12 mouse cellular contexts compared by ENCODE assay signal in the genomic region with DNA sequence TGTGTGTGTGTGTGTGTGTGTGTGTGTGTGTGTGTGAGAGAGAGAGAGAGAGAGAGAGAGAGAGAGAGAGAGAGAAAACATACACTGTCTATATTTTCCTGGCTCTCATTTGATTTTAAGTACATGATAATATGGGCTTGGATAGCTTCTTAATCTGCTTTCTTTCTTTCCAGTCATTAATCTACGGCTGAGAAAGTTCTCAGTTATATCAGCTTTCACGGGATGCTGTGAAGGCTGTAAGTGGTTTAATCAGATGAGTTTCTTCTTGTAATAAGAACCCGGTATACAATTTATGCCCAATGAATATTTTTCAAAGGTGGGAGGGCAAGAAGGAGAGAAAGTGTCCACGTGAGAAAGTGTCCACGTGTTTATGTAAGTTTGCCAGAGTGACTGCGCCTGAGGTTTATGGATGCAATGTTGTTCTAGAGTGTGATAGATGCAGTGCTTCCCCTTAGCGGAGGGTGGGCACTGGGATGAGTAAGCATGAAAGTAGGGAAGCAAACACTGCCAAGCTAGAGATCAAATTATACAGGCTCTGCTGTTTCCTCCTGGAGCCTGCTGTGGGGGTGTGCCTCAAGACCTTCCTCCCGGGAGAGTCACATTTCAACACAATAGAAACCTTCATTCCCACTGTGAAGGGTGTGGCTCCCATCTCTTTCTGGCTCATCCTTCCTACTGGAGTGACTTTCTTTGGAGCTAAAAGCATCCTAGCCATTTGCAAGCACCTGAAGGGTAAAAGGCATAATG. TPM values are rescaled to one million over a fixed set of nuclear protein-coding genes. Genes with fewer than 3 reads are reported as not detected.
A peak's percentile ranks its signal among the peaks of the same experiment; 100 is the strongest.
DNase-seq lines count a peak whose midpoint lies in the region; TF ChIP-seq lines count a peak whose summit lies in the region.
"Had no signal": no experiment of that assay in that cellular context is flagged by ENCODE, and none has a peak within 500 bp of the region (broad histone marks: within the 10 kb centered on the region; RNA-seq: fewer than 3 reads in every experiment).

No protein-coding gene starts in this region.

- DNase-seq in gastrocnemius, adult 2 months = no peak
- DNase-seq in gastrocnemius, adult 8-10 months (ENCODE audit: low spot score in 2 of 2) = no peak
- DNase-seq in ES-CJ7 (ENCODE audit: low read depth, low spot score) = peak; percentile 90
- DNase-seq in brain, adult 2 months (ENCODE audit: low read depth, low spot score) = peak; percentile 76
- peak; percentile 18 to 53 for DNase-seq in kidney, postnatal 36 days
- no peak for DNase-seq in thymus, postnatal 36 days
- DNase-seq in urinary bladder, postnatal 25 days (ENCODE audit: low spot score) = no peak
- DNase-seq in heart, postnatal 4 days = no peak
- DNase-seq: cerebellum, adult 11 months; liver had no signal

- TF ChIP-seq CTCF in gastrocnemius, adult 2 months (IDR thresholded peaks at IDR 0.05) = no peak

- H3K4me3 ChIP-seq in gastrocnemius, adult 2 months = 0 out of 2 replicates have a peak overlapping the region, but pooled peaks have one; percentile 7
- H3K4me3 ChIP-seq: embryonic facial prominence, embryonic 13.5 days had no signal

- no peak overlapping the region for H3K27ac ChIP-seq in gastrocnemius, adult 2 months
- H3K27ac ChIP-seq: embryonic facial prominence, embryonic 13.5 days had no signal

- intact Hi-C loops in gastrocnemius, adult 2 months (cut with DNase I) = no loop called here

RNA-seq across cellular contexts. Expression of a gene that starts 38.6 kb away (rescaled TPM):
- total RNA-seq in gastrocnemius, adult 2 months (2021) = not detected
- total RNA-seq in gastrocnemius, adult 8-10 months (2022) = not detected
- total RNA-seq in heart, postnatal 4 days (2021) = not detected
- total RNA-seq: adrenal gland, adult 18-20 months had no signal

Comparison
In these comparisons a context has a peak if more than half of its experiments do, and no peak if none do; other contexts are left out.
1. DNase-seq: peak in ES-CJ7 (single experiment), brain, adult 2 months (single experiment) and kidney, postnatal 36 days (2 of 2); none in gastrocnemius, adult 2 months (single experiment), gastrocnemius, adult 8-10 months (0 of 2), thymus, postnatal 36 days (0 of 2), urinary bladder, postnatal 25 days (single experiment) and heart, postnatal 4 days (single experiment).